Mouse (Mus musculus): ENCODE results near the gene Map3k20.

The Map3k20 gene

GRCm38 (mm10) chr2:72426776-72427175 is 141.3 kb downstream of the Map3k20 start:
- DNase-seq (ENCODE audit: low spot score) = no peak

- no peak for DNase-seq (ENCODE audit: low spot score)
Measured at GRCm38 (mm10) chr2:72427288-72427687, 141.9 kb downstream of the Map3k20 start.

GRCm38 (mm10) chr2:72438941-72439533 is 153.6 kb downstream of the Map3k20 start:
- DNase-seq (ENCODE audit: low spot score) = no peak

GRCm38 (mm10) chr2:72441010-72441409 is 155.6 kb downstream of the Map3k20 start:
- no peak for DNase-seq (ENCODE audit: low spot score)

- DNase-seq (ENCODE audit: low spot score) = no peak
Measured at GRCm38 (mm10) chr2:72442825-72443224, 157.4 kb downstream of the Map3k20 start.

- no peak for DNase-seq (ENCODE audit: low spot score)
Measured at GRCm38 (mm10) chr2:72443960-72444359, 158.5 kb downstream of the Map3k20 start.

GRCm38 (mm10) chr2:72446106-72446505 is 160.7 kb downstream of the Map3k20 start:
- DNase-seq (ENCODE audit: low spot score) = no peak

GRCm38 (mm10) chr2:72446615-72447014 is 161.2 kb downstream of the Map3k20 start:
- DNase-seq (ENCODE audit: low spot score) = no peak

- no peak for DNase-seq (ENCODE audit: low spot score)
Measured at GRCm38 (mm10) chr2:72453563-72453962, 168.1 kb downstream of the Map3k20 start.

GRCm38 (mm10) chr2:72456189-72456588 is 170.8 kb downstream of the Map3k20 start:
- DNase-seq (ENCODE audit: low spot score) = no peak

GRCm38 (mm10) chr2:72464376-72465014 is 179.1 kb downstream of the Map3k20 start:
- DNase-seq (ENCODE audit: low spot score) = no peak

GRCm38 (mm10) chr2:72467604-72468003 is 182.2 kb downstream of the Map3k20 start:
- DNase-seq (ENCODE audit: low spot score) = no peak

- no peak for DNase-seq (ENCODE audit: low spot score)
Measured at GRCm38 (mm10) chr2:72471415-72472070, 186.1 kb downstream of the Map3k20 start.

GRCm38 (mm10) chr2:72474531-72475287 is 189.3 kb downstream of the Map3k20 start:
- no peak for DNase-seq (ENCODE audit: low spot score)

- DNase-seq (ENCODE audit: low spot score) = no peak
Measured at GRCm38 (mm10) chr2:72475423-72475796, 190.0 kb downstream of the Map3k20 start.

- peak; percentile 78 for DNase-seq (ENCODE audit: low spot score)
Measured at GRCm38 (mm10) chr2:72475797-72476485, 190.5 kb downstream of the Map3k20 start, which contains the start of gene Cdca7. Cdca7 (plus strand) TSS chr2:72476159.

- DNase-seq (ENCODE audit: low spot score) = peak; percentile 39
Measured at GRCm38 (mm10) chr2:72476486-72477211, 191.2 kb downstream of the Map3k20 start.

GRCm38 (mm10) chr2:72477221-72477620 is 191.8 kb downstream of the Map3k20 start:
- DNase-seq (ENCODE audit: low spot score) = no peak

- DNase-seq (ENCODE audit: low spot score) = no peak
Measured at GRCm38 (mm10) chr2:72478176-72478575, 192.7 kb downstream of the Map3k20 start.

GRCm38 (mm10) chr2:72478921-72479320 is 193.5 kb downstream of the Map3k20 start:
- no peak for DNase-seq (ENCODE audit: low spot score)

GRCm38 (mm10) chr2:72479818-72480217 is 194.4 kb downstream of the Map3k20 start:
- no peak for DNase-seq (ENCODE audit: low spot score)
